Mouse (Mus musculus) liver, adult (tissue): ENCODE results near the gene Copz2.

Experiments used
- GATA4 ChIP-seq: IDR thresholded peaks from 2 replicates; pipeline ENCODE4 v1.6.1; 2014; ENCODE audit warnings: mild to moderate bottlenecking, low read length; ENCODE audit not compliant: insufficient replicate concordance

Copz2 gene

DNA sequence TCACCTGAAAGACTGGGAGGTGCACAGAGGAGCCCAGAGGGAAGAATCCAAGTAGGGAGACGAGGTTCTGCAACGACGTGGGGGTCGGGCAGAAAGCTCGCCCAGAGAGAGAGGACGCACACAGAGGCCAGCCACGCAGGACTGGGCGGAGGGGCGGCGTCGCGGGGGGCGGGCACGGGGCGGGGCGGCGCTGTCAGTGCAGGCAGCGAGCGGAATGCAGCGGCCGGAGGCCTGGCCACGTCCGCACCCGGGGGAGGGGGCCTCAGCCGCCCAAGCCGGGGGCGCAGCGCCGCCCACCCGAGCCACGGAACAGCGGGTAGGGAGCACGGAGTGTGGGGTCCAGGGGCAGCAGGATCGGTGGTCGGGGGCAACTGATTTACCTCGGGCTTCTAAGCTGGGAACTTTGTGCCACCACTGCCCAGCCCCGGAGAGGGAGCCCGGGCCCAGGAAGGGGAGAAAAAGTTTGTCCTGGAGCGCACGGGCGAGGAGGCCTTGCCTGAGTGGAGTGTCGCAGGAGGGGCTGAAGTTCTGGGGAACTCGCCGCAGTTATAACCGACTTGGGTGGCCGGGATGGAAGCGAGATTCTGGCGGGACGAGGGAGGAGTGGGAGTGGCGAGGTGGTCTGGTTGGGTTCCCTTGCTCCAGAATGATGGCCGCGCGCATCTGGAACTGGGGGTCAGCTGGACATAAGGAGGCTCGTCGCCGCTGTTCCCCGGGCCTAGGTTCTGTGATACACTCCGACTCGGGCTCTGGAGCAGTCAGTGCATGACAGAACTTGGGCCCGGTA, at the start of gene Copz2:
Copz2 (plus strand) TSS at position 190 of the 787 bp plus-strand sequence.
- TF ChIP-seq GATA4: no peak

DNA sequence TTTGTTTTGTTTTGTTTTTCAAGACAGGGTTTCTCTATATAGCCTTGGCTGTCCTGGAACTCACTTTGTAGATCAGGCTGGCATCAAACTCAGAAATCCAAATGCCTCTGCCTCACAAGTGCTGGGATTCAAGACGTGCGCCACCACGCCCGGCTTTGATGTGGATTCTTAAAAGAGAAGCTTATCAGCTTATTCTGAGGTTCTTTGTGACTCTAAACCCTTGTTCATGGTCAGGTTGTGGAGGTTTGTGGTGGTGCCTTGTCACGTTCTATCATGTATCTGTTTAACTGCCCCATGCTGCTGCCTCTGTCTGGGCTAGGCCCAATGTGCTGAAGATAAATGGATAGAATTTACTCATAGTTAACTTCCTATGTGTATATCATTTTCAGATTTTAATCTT, 44.1 kb upstream of the Copz2 start:
- TF ChIP-seq GATA4: no peak

DNA sequence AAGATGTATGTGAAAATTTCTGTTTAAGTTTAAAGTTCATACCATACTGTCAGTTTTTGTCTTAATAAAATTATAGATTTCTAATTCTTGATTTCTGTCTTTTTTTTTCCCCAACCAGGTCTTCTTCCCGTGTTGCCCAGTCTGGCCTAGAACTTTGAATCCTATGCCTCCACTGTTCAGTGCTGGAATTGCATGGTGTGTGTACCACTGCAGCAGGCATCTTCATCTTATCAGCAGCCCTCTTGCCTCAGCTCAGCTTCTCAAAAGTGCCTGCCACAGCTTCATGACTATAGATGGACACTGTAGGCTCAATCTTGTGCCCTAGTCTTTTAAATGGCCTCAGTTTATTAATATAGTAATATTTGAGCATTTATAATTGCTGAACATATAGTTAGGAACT, 41.6 kb upstream of the Copz2 start:
- TF ChIP-seq GATA4: no peak

DNA sequence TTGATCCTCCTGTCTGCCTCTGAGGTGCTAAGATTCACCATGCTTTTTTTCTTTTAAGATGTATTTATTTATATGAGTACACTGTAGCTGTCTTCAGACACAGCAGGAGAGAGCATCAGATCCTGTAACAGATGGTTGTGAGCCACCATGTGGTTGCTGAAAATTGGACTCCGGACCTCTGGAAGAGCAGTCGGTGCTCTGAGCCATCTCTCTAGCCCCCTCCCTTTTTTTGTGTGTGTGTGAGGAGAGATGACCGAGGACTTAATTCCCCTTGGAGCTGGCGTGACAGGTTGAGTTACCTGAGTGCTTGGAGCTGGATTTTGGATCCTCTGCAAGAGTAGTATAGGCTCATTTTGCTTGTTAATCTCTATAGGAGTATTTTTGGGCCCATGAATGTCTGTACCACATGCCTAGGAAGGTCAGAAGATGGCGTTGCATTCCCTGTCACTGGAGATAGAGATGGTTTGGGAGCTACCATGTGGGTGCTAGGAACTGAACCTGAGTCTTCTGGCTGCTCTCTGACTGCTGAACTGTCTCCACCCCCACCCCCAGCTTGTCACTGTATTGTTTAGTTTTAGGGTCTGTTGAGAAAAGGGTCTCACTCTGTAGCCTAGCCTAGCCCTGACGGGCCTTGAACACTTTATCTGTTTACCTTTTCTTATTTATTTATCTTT, 40.0 kb upstream of the Copz2 start:
- TF ChIP-seq GATA4: no peak

DNA sequence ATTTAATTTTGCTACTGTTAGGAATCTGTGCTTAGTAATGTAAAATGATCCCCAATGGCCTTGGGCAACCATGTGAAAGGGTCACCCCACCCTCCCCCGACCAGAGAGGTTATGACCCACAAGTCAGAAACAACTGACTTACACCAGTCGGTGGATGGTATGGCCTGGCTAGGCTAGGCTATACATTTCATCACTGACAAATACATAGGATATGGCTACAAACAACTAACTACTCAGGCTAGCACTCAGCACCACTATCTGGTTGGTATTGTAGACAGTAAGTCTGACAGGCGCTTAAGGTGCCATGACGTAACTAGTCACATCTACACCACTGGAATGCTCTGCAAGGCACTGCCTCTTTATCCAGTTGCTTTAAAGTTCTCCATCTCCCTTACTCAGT, 36.2 kb upstream of the Copz2 start:
- no peak for TF ChIP-seq GATA4

DNA sequence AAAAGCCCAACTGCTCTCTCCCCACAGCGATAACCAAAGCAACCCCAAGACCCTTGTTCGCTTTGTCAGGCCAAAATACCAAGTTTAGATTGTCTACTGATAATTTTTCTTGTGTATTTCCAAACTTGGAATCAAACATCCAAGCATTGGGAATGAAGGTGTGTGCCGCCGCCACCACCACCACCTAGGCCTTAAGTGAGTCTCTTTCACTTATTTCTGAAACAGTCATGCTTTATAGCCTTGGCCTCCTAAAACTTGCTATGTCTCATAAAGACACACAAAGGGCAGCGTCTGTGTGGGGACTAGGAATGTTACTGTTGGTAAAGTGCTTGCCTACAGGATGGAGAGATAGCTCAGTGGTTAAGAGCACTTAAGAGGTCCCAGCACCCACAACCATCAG, 35.8 kb upstream of the Copz2 start:
- no peak for TF ChIP-seq GATA4

DNA sequence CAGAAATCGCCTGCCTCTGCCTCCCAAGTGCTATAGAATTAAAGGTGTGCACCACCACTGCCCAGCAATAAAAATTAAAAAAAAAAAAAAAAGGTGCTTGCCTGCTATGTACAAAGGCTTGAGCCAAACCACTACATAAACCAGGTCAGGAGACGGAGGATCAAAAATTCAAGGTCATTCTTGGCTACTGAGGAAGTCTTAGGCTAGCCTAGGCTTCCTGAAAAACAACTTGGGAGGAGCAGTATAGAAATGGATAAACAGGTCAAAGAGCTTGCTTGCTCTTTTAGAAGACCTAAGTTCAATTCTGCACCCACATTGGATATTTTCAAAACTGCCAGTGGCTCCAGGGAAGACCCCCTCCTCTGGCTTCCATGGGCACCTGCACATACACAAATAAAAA, 35.2 kb upstream of the Copz2 start:
- TF ChIP-seq GATA4: no peak

DNA sequence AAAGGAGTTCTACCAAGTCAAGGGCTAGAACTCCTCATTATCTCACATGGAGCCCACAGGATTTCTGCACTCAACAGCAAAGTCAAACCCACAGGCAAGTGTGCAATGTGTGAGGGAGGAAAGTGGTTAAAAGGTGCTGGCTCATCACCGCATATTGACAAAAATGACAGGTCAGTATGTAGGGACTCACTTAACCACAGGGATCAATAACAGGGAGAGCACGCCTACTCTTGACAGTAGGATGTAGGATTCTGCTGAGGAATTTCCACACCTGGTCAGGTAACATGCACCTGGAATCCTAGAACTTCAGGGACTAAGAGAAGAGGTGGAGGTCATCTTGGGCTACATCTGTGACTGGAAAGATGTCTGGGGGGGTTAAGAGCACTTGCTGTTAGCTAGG, 33.8 kb upstream of the Copz2 start:
- TF ChIP-seq GATA4: no peak

DNA sequence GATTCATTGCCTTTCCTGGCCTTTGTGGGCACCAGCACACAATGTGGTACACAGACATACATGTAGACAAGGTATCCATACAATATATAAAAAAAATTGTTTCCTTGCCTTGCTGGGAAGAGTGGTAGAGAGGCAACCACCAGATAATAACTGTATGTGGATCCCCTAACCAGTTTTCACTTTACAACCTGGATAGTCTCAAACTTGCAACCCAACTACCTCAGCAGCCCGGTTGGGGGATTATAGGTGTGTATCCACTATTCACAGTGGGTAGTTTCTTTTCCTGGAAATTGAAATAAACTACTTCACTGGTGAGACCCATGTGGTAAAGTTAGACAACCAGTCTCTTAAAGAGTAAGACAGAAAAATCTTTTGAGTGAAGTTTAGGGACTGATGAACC, 33.2 kb upstream of the Copz2 start:
- no peak for TF ChIP-seq GATA4

DNA sequence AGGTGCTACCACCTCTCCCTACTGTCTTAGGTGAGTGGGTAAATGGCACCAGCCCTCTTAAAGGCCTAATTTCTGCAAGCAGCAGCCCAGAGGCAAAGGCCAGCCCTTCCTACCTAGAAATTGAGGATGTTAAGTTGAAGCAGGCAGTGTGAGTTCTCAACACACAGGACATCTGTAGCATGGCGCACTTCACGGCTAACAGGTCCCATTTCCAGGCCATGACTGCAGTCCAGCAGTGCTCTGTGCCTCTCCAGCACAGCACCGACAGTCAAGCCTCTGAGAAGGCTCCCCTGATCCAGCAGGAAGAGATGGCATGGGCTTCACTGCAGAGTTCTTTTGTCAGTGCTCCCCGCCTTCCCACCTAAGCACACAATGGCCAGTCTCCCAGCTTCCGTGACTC, 32.7 kb upstream of the Copz2 start:
- no peak for TF ChIP-seq GATA4

DNA sequence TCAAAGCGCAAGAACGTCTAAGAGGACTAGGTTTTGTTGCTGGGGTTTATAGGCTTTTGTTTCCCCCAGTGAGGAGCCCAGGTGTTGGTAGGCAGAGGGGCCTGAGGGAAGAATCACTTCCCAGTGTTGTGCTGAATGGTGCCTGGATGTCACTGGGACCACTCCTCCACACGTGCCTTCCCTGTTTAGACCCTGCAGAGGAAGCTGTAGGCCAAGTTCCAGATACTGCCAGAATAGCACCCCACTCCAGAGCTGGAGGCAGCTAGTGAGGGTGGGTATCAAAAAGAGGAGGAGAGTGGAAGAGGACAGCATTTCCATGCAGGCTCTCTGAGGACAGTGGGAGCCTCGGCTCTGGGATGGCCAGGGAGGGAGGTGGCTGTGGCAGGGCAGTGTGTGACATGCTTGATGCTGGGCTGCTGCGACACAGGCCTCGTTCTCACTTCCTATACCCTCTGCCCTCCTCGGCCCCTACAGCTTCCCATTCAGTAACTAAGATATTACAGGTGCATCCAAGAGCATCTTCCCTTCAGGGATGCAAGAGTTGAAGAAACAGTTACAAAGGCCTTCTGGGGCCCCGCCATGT, 31.5 kb upstream of the Copz2 start:
- no peak for TF ChIP-seq GATA4

DNA sequence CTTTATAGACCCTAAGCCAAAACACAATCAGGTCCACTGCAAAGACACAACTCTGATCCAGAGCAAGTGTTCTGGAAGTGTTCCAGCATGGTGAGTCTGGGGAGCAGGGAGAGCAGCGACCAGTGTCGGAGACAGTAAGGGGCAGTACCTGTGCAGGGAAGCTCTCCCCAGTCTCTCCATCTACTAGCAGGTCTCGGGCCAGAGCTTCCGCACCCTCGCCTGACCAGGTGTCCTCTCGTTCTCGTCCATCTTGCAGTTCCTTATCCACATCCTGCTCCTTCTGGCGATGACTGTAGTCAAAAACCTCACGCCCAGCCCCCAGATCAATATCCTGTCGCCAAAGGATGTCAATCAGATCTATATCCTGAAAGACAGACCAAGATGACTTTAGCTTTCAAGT, 27.7 kb upstream of the Copz2 start:
- no peak for TF ChIP-seq GATA4

DNA sequence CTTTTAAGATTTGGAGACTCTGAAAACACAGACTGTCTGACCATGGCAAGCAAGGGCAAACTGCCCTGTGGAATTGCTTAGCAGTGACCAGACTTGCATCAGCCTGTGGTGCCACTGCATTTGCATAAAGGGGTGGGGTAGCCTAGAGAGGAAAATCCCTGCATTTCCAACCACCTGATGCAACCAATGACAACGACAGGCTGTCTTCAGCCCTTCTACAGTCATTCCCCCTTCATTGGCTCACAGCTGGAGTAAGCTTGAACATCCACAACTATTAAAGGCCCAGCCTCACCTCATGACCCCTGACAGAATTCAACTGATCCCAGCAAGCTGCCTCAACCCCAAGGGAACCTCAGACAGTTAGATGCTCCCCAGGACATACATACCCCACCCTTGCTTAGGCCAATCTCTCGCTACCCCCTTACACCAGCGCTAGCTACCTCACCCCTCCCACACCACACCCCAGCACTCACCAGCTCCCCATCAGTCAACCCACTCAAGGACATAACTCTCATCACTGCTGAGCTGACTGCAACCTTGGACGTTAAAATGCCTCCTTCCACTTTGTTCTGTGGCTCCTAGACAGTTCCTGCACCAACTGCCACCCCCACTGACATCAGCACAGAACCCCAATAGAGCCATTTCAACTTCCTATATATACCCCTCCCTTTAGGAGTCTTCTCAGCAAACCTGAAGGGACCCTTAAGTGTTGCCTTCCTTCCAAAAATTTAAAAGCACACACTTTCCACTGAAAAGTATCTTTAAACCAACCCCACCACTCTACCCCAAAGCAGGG, 26.8 kb upstream of the Copz2 start:
- TF ChIP-seq GATA4: no peak

DNA sequence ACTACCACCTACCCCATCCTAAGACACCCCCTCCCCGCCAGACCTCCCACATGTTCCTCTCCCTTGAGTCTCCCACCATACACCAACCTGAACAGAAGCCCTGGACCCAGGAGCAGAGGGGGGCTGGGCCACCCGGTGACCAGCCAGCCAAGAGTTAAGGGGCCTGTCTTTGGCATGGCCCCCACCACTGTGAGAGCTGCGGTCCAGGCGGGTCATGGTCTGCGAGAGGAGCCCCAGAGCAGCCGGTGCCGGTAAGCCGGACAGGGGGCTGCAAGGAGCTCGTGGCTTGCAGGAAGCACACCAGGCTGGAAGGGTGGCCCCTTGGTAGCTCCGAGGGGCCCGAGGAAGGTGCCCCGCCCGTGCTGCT, 26.2 kb upstream of the Copz2 start:
- TF ChIP-seq GATA4: no peak

DNA sequence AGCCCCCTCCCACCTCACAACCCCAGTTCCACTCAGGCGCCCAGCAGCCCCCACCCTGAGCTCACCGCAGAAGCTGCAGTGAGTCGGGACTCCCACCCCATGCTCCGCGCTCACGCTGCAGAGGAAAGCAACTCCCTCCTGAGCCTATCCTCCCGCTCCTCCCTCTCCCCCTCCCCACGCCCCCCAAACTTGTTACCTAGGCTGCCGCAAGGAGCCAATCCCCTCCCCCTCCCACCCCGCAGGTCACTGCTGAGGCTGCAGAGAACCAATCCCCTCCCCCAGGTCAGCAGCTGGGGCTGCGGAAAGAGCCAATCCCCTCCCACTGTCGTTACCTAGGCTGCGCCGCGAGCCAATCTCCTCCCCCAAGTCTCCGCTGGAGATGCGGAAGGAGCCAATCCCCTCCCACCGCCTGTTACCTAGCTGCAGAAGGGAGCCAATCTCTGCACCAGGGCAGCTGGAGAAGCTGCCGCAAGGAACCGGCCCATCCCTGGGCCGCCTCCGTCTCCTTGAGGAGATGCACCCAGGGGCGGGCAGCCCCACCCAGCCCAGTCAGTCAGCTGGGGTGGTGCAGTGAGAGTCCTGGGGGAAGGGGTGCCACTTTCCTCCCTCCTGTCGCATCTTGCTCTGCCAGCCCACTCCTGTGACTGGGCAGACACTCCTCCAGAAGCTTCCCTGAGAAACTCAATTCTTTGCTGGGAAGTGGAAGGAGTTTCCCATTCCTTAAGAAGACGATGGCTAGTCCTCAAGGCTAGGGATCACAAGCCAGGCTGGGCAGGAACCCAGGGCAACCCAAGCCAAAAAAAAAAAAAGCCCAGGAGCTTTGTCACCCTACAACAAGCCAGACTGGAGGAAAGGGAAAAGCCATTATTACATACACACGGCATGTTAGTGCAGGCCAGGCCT, 25.5 kb upstream of the Copz2 start:
- TF ChIP-seq GATA4: no peak
